Mouse (Mus musculus) midbrain, embryonic 16.5 days (tissue): ENCODE results near the gene Gigyf2. TPM values are rescaled to one million over a fixed set of nuclear protein-coding genes. Genes with fewer than 3 reads are reported as not detected.

Source experiments
- ATAC-seq: fragments of 200-750 bp; cut with Nextera tagmentation; 2 replicates; pipeline ENCODE4 v1.8.0; 2017; ENCODE audit warnings: moderate TSS enrichment
- H3K27ac ChIP-seq: fragments of 300-500 bp; sonication (generic); 2 replicates; pipeline ENCODE4 v1.5.1; 2014; ENCODE audit warnings: mild to moderate bottlenecking, low read length, mixed read lengths
- H3K27me3 ChIP-seq: fragments of 300-500 bp; sonication (generic); 2 replicates; pipeline ENCODE4 v1.6.1; 2014; ENCODE audit warnings: low read depth, low read length, mixed read lengths; ENCODE audit not compliant: control insufficient read depth, insufficient read depth
- H3K36me3 ChIP-seq: fragments of 300-500 bp; sonication (generic); 2 replicates; pipeline ENCODE4 v1.6.1; 2014; ENCODE audit warnings: mild to moderate bottlenecking, low read length, moderate library complexity, mixed read lengths; ENCODE audit not compliant: control insufficient read depth, insufficient read depth
- H3K4me1 ChIP-seq: fragments of 300-500 bp; sonication (generic); 2 replicates; pipeline ENCODE4 v1.6.1; 2014; ENCODE audit warnings: mild to moderate bottlenecking, low read length, mixed read lengths; ENCODE audit not compliant: control insufficient read depth, insufficient read depth
- H3K4me2 ChIP-seq: fragments of 300-500 bp; sonication (generic); 2 replicates; pipeline ENCODE4 v1.6.1; 2014; ENCODE audit warnings: mild to moderate bottlenecking, low read length, mixed read lengths
- H3K4me3 ChIP-seq: fragments of 300-500 bp; sonication (generic); 2 replicates; pipeline ENCODE4 v1.5.1; 2014; ENCODE audit warnings: low read depth, mild to moderate bottlenecking, low read length, moderate library complexity, mixed read lengths
- H3K9ac ChIP-seq: fragments of 300-500 bp; sonication (generic); 2 replicates; pipeline ENCODE4 v1.6.1; 2014; ENCODE audit warnings: low read depth, low read length, mixed read lengths
- H3K9me3 ChIP-seq: fragments of 300-500 bp; sonication (generic); replicated peaks from 2 replicates; pipeline ENCODE4 v1.6.1; 2014; ENCODE audit warnings: mild to moderate bottlenecking, low read length, mixed read lengths; ENCODE audit not compliant: control insufficient read depth, poor library complexity, severe bottlenecking
- WGBS: fragments of 180-500 bp; shearing (Covaris S2); extraction: QIAGEN DNeasy Blood & Tissue Kit; methylation state at CpG from one replicate; pipeline ENCODE4 v1.1.7; 2014; 5-methylcytosine and 5-hydroxymethylcytosine counted together
- polyA plus RNA-seq: library from polyadenylated mRNA; unstranded; fragments of >200 nt; fragmentation: Nextera tagmentation; extraction: Ambion mirVana; gene quantifications from 2 replicates; pipeline ENCODE4 v1.2.1, GENCODE M21; 2015

The Gigyf2 gene
- polyA plus RNA-seq, 1 experiment from 2014 or later: 66.4 TPM

- Histone ChIP-seq H3K36me3 (peaks cover 8% of the 10 kb centered on the region), H3K9me3 (no peaks in the 10 kb centered on the region), H3K4me1 (no peaks in the 10 kb centered on the region), H3K9ac (no peak overlapping the region), H3K27ac (no peak overlapping the region), H3K4me3 (no peak overlapping the region), H3K4me2 (no peak overlapping the region), H3K27me3 (no peaks in the 10 kb centered on the region)
- 93% methylated on average over 4 of the region's 4 CpGs for WGBS
- ATAC-seq: no peak
These were observed 155.7 kb downstream of the Gigyf2 start for GRCm38 (mm10) chr1:87482546-87482945.

GRCm38 (mm10) chr1:87486386-87486785 is 159.6 kb downstream of the Gigyf2 start:
- H3K9me3 ChIP-seq: no peaks in the 10 kb centered on the region
- no peaks in the 10 kb centered on the region for H3K27me3 ChIP-seq
- no peak for ATAC-seq
- H3K36me3 ChIP-seq: peaks cover 5% of the 10 kb centered on the region
- no peaks in the 10 kb centered on the region for H3K4me1 ChIP-seq
- WGBS: 83% methylated on average over 6 of the region's 6 CpGs
- no peak overlapping the region for H3K4me2 ChIP-seq
- H3K27ac ChIP-seq: no peak overlapping the region
- H3K4me3 ChIP-seq: no peak overlapping the region
- H3K9ac ChIP-seq: no peak overlapping the region

GRCm38 (mm10) chr1:87492285-87492684 is 165.5 kb downstream of the Gigyf2 start:
- H3K27me3 ChIP-seq: no peaks in the 10 kb centered on the region
- no peaks in the 10 kb centered on the region; the same call in 1 of the 2 replicates for H3K9me3 ChIP-seq
- no peak for ATAC-seq
- H3K4me1 ChIP-seq: no peaks in the 10 kb centered on the region
- no peak overlapping the region for H3K27ac ChIP-seq
- WGBS: 94% methylated on average over 3 of the region's 3 CpGs
- no peak overlapping the region for H3K4me2 ChIP-seq
- H3K9ac ChIP-seq: no peak overlapping the region
- peaks cover 2% of the 10 kb centered on the region for H3K36me3 ChIP-seq
- no peak overlapping the region for H3K4me3 ChIP-seq

GRCm38 (mm10) chr1:87493542-87493941 is 166.7 kb downstream of the Gigyf2 start:
- Histone ChIP-seq H3K27ac (no peak overlapping the region), H3K9me3 (no peaks in the 10 kb centered on the region; the same call in 1 of the 2 replicates), H3K36me3 (no peaks in the 10 kb centered on the region; the same call in 1 of the 2 replicates), H3K4me3 (no peak overlapping the region), H3K27me3 (no peaks in the 10 kb centered on the region), H3K4me2 (no peak overlapping the region), H3K9ac (no peak overlapping the region), H3K4me1 (no peaks in the 10 kb centered on the region)
- ATAC-seq: no peak
- 60% methylated on average over 4 of the region's 4 CpGs for WGBS

Other genes with a start within 250 kb of the Gigyf2 start
- not detected in 2 replicates for gene Alppl2, start 237.1 kb upstream of the Gigyf2 start, polyA plus RNA-seq
- not detected in 2 replicates for gene Alpi, start 225.4 kb upstream of the Gigyf2 start, polyA plus RNA-seq
- not detected in 2 replicates for gene Akp3, start 202.0 kb upstream of the Gigyf2 start, polyA plus RNA-seq
- gene Ecel1, start 170.5 kb upstream of the Gigyf2 start, polyA plus RNA-seq: 14.4 and 25.7 TPM in 2 replicates
- gene Prss56, start 143.7 kb upstream of the Gigyf2 start, polyA plus RNA-seq: 0.34 TPM in 1 of 2 replicates, not detected in the other
- gene Chrnd, start 136.4 kb upstream of the Gigyf2 start, polyA plus RNA-seq: not detected in 2 replicates
- gene Chrng, start 122.3 kb upstream of the Gigyf2 start, polyA plus RNA-seq: not detected in 2 replicates
- gene Eif4e2, start 113.1 kb upstream of the Gigyf2 start, polyA plus RNA-seq: 86.6 and 92.5 TPM in 2 replicates
- gene Efhd1, start 62.6 kb upstream of the Gigyf2 start, polyA plus RNA-seq: 0.36 and 1.4 TPM in 2 replicates
- gene Kcnj13, start 67.7 kb downstream of the Gigyf2 start, polyA plus RNA-seq: 7.0 and 8.0 TPM in 2 replicates
- gene Snorc, start 143.3 kb downstream of the Gigyf2 start, polyA plus RNA-seq: 0.51 and 1.0 TPM in 2 replicates
- gene Neu2, start 182.9 kb downstream of the Gigyf2 start, polyA plus RNA-seq: 0.47 and 0.90 TPM in 2 replicates
- gene Ngef, start 246.9 kb downstream of the Gigyf2 start, polyA plus RNA-seq: 23.1 and 31.8 TPM in 2 replicates